Mouse (Mus musculus) intestine, postnatal 0 days (tissue): ENCODE results near the gene Pde2a. TPM values are rescaled to one million over a fixed set of nuclear protein-coding genes. Genes with fewer than 3 reads are reported as not detected.

Experiments
- ATAC-seq: fragments of 200-750 bp; cut with Nextera tagmentation; 2 replicates; pipeline ENCODE4 v1.8.0; 2017; ENCODE audit warnings: mild to moderate bottlenecking, moderate TSS enrichment, moderate library complexity
- H3K27ac ChIP-seq: fragments of 300-500 bp; sonication (generic); 2 replicates; pipeline ENCODE4 v1.5.1; 2014; ENCODE audit warnings: mild to moderate bottlenecking, low read depth, low read length, moderate library complexity
- H3K27me3 ChIP-seq: fragments of 300-500 bp; sonication (generic); replicated peaks from 2 replicates; pipeline ENCODE4 v1.6.1; 2014; ENCODE audit warnings: low read length, mixed read lengths; ENCODE audit not compliant: control insufficient read depth, insufficient read depth
- H3K36me3 ChIP-seq: fragments of 300-500 bp; sonication (generic); 2 replicates; pipeline ENCODE4 v1.6.1; 2014; ENCODE audit warnings: mild to moderate bottlenecking, moderate library complexity; ENCODE audit not compliant: control insufficient read depth, insufficient read depth
- H3K4me1 ChIP-seq: fragments of 300-500 bp; sonication (generic); replicated peaks from 2 replicates; pipeline ENCODE4 v1.6.1; 2014; ENCODE audit warnings: antibody characterized with exemption, low read length, mixed read lengths; ENCODE audit not compliant: control insufficient read depth, insufficient read depth
- H3K4me2 ChIP-seq: fragments of 300-500 bp; sonication (generic); replicated peaks from 2 replicates; pipeline ENCODE4 v1.6.1; 2014; ENCODE audit warnings: low read depth, mild to moderate bottlenecking, moderate library complexity
- H3K4me3 ChIP-seq: fragments of 300-500 bp; sonication (generic); 2 replicates; pipeline ENCODE4 v1.5.1; 2014; ENCODE audit warnings: low read depth, low read length
- H3K9ac ChIP-seq: fragments of 300-500 bp; sonication (generic); 2 replicates; pipeline ENCODE4 v1.6.1; 2014; ENCODE audit warnings: mild to moderate bottlenecking, low read depth, low read length
- H3K9me3 ChIP-seq: fragments of 300-500 bp; sonication (generic); 2 replicates; pipeline ENCODE4 v1.6.1; 2016; ENCODE audit warnings: mixed run types; ENCODE audit not compliant: control insufficient read depth
- CTCF ChIP-seq: sonication (generic); IDR thresholded peaks from 2 replicates; pipeline ENCODE4 v1.5.1; 2016; ENCODE audit warnings: low read depth, mild to moderate bottlenecking, control low read depth, antibody characterized with exemption, moderate library complexity
- WGBS: fragments of 180-500 bp; shearing (Covaris S2); extraction: QIAGEN DNeasy Blood & Tissue Kit; methylation state at CpG from one replicate; pipeline ENCODE4 v1.1.7; 2014; 5-methylcytosine and 5-hydroxymethylcytosine counted together
- polyA plus RNA-seq: library from polyadenylated mRNA; unstranded; fragments of >200 nt; fragmentation: Nextera tagmentation; extraction: Ambion mirVana; gene quantifications from 2 replicates; pipeline ENCODE4 v1.2.1, GENCODE M21; 2015

Gene Pde2a
- polyA plus RNA-seq, 1 experiment from 2014 or later: 11.1 TPM

- H3K36me3 ChIP-seq: no peaks in the 10 kb centered on the region
- H3K4me2 ChIP-seq: peak overlapping the region; percentile 82
- WGBS: 37% methylated on average over 8 of the region's 8 CpGs
- TF ChIP-seq CTCF: no peak
- no peaks in the 10 kb centered on the region for H3K9me3 ChIP-seq
- H3K4me3 ChIP-seq: no peak overlapping the region
- no peak overlapping the region for H3K27ac ChIP-seq
- H3K4me1 ChIP-seq: no peaks in the 10 kb centered on the region
- H3K9ac ChIP-seq: no peak overlapping the region
- ATAC-seq: no peak
- H3K27me3 ChIP-seq: peaks cover 10% of the 10 kb centered on the region; the same call in 1 of the 2 replicates
Observed at GRCm38 (mm10) chr7:101453725-101454124, 32.2 kb downstream of the Pde2a start.

GRCm38 (mm10) chr7:101454479-101454878 lies 33.0 kb downstream of the Pde2a start:
- no peak for TF ChIP-seq CTCF
- WGBS: 85% methylated on average over 9 of the region's 9 CpGs
- Histone ChIP-seq H3K27ac (no peak overlapping the region), H3K9ac (no peak overlapping the region), H3K27me3 (peaks cover 10% of the 10 kb centered on the region; the same call in 1 of the 2 replicates), H3K4me3 (no peak overlapping the region), H3K4me2 (no peak overlapping the region), H3K36me3 (no peaks in the 10 kb centered on the region), H3K9me3 (no peaks in the 10 kb centered on the region), H3K4me1 (no peaks in the 10 kb centered on the region)
- no peak for ATAC-seq

GRCm38 (mm10) chr7:101455141-101455540 lies 33.6 kb downstream of the Pde2a start:
- no peaks in the 10 kb centered on the region for H3K4me1 ChIP-seq
- no peak overlapping the region for H3K4me2 ChIP-seq
- H3K9ac ChIP-seq: no peak overlapping the region
- no peak for ATAC-seq
- 82% methylated on average over 6 of the region's 6 CpGs for whole genome bisulfite sequencing
- no peak overlapping the region for H3K27ac ChIP-seq
- no peak overlapping the region for H3K4me3 ChIP-seq
- no peaks in the 10 kb centered on the region for H3K9me3 ChIP-seq
- peaks cover 7% of the 10 kb centered on the region; the same call in 1 of the 2 replicates for H3K27me3 ChIP-seq
- TF ChIP-seq CTCF: no peak
- H3K36me3 ChIP-seq: no peaks in the 10 kb centered on the region

- H3K9me3 ChIP-seq: no peaks in the 10 kb centered on the region
- WGBS: 78% methylated on average over 4 of the region's 4 CpGs
- no peaks in the 10 kb centered on the region for H3K36me3 ChIP-seq
- no peak for ATAC-seq
- no peak overlapping the region for H3K27ac ChIP-seq
- no peak for TF ChIP-seq CTCF
- no peak overlapping the region for H3K4me2 ChIP-seq
- peaks cover 4% of the 10 kb centered on the region; the same call in 1 of the 2 replicates for H3K27me3 ChIP-seq
- no peak overlapping the region for H3K9ac ChIP-seq
- no peak overlapping the region for H3K4me3 ChIP-seq
- no peaks in the 10 kb centered on the region for H3K4me1 ChIP-seq
Observed at GRCm38 (mm10) chr7:101456318-101456717, 34.8 kb downstream of the Pde2a start.

GRCm38 (mm10) chr7:101456789-101457188 lies 35.3 kb downstream of the Pde2a start:
- no peak for ATAC-seq
- H3K36me3 ChIP-seq: no peaks in the 10 kb centered on the region
- H3K27me3 ChIP-seq: no peaks in the 10 kb centered on the region
- H3K9ac ChIP-seq: no peak overlapping the region
- H3K4me1 ChIP-seq: no peaks in the 10 kb centered on the region
- TF ChIP-seq CTCF: no peak
- H3K4me2 ChIP-seq: no peak overlapping the region
- no peak overlapping the region for H3K27ac ChIP-seq
- no peak overlapping the region for H3K4me3 ChIP-seq
- 45% methylated on average over 5 of the region's 5 CpGs for WGBS
- no peaks in the 10 kb centered on the region for H3K9me3 ChIP-seq

GRCm38 (mm10) chr7:101457283-101457682 lies 35.8 kb downstream of the Pde2a start:
- TF ChIP-seq CTCF: no peak
- Histone ChIP-seq H3K4me2 (no peak overlapping the region), H3K36me3 (no peaks in the 10 kb centered on the region), H3K27ac (no peak overlapping the region), H3K9ac (no peak overlapping the region), H3K9me3 (no peaks in the 10 kb centered on the region), H3K4me3 (no peak overlapping the region), H3K4me1 (no peaks in the 10 kb centered on the region), H3K27me3 (no peaks in the 10 kb centered on the region)
- no peak for ATAC-seq
- 67% methylated on average over 5 of the region's 5 CpGs for WGBS

- no peak for ATAC-seq
Observed at GRCm38 (mm10) chr7:101457801-101458200, 36.3 kb downstream of the Pde2a start.

More at GRCm38 (mm10) chr7:101457801-101458200, 36.3 kb downstream of the Pde2a start:
- H3K4me1 ChIP-seq: no peaks in the 10 kb centered on the region
- H3K27ac ChIP-seq: no peak overlapping the region
- no peaks in the 10 kb centered on the region for H3K36me3 ChIP-seq
- H3K27me3 ChIP-seq: no peaks in the 10 kb centered on the region
- H3K9ac ChIP-seq: no peak overlapping the region
- TF ChIP-seq CTCF: no peak
- 35% methylated on average over 8 of the region's 8 CpGs for WGBS
- H3K9me3 ChIP-seq: no peaks in the 10 kb centered on the region
- no peak overlapping the region for H3K4me3 ChIP-seq
- no peak overlapping the region for H3K4me2 ChIP-seq
